Mouse (Mus musculus) testis, postnatal 14 days (tissue): Measurements from ENCODE around the gene Nlgn1.

Experiments
- DNase-seq: peaks from one replicate; pipeline ENCODE4 v3.0.0; 2021; ENCODE audit warnings: low spot score

The Nlgn1 gene

DNA sequence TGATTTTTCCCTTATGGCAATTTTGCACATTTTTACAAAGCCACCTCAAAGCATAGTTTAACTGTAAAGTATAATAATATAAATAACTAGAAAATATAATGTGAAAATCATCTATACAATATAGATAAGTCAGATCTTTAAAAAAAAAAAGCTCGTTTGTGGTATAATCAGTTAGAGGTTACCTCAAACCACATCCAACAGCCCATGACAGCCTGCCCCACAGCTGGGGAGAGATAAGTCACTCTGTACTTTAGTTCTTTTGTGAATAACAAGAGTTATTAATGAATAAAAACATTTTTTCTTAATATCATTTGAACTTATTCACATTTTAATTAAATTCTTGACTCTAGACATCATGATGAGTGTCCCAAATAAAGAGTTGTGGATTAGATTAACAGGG is 130.8 kb downstream of the Nlgn1 start:
- no peak for DNase-seq

- no peak for DNase-seq
Measured at GRCm38 (mm10) chr3:26194970-26195369, 137.3 kb downstream of the Nlgn1 start.

DNA sequence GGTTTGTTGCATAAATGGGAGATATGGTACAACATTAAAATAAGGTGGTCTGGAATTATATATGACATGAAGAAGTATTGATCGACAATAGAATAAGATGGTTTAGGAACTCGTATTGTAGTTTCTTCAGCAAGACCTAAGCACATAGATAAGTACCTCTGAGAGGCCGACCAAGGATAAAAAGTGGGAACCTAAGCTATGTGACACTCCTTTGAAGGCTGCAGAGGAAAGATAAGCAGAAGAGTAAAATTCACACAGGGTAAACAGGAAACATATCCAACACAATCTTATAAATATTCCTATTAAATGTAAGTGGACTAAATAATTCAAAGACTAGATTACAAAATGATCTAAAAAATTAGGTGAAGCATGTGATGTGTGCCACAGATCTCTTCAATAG is 151.2 kb downstream of the Nlgn1 start:
- no peak for DNase-seq

- DNase-seq: no peak
Measured at GRCm38 (mm10) chr3:26175371-26175770, 156.9 kb downstream of the Nlgn1 start.

DNA sequence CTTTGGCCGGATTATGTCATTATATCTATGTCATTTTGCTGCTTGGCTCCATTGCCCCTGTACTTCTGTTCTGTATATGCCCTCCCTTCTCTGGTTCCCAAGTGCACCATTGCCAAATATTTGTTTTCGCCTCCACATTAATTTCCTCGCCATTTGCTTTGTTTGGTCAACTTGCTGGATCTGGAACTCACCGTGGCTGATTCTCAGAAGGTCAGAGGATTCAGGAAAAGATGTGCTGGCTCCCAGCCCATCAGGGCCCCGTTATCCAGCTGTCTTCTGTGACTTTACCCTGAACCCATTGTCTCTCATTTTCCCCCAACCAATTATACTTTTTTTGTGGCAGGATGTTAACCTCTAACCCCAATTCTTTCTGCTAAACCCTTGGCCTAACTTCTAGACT is 158.0 kb downstream of the Nlgn1 start:
- DNase-seq: no peak

- DNase-seq: no peak
Measured at GRCm38 (mm10) chr3:26173613-26174012, 158.6 kb downstream of the Nlgn1 start.

DNA sequence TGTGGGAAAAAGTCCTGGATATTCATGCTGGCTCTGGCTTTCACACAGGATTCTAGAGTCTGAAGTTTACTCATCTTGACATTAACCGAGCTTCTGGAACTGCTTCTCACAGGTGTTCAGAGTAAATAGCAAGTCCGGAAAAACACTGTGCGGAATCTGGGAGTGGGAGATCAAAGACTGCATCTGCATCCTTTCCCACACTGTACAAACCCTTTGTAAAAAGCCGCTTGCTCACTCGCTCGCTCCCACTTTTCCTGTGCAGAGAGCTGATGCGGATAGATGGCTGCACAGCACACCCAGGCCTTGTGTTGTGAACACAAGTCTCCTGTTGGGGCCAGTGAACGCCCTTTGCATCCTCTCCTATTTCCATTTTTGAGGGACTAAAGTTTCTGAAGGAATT is 165.5 kb downstream of the Nlgn1 start:
- DNase-seq: no peak

DNA sequence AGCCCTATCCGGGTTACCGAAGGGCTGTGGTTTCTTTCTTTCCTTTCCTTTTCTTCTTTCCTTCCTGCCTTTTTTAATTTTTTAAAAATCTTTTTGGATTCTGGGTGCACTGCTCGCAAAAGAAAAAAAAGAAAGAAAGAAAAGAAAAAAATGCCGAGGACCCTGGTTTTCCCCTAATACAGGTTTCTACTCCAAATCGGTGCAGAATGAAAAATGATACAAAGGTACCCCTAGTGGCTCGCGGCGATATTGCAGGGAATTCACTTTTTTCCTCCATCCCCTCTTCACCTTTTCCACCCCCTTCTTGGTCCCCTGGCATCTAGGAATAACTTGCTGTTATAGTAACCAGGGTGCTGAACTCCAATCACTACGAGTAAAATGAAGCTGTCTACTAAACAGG is 178.5 kb downstream of the Nlgn1 start:
- DNase-seq: no peak

DNA sequence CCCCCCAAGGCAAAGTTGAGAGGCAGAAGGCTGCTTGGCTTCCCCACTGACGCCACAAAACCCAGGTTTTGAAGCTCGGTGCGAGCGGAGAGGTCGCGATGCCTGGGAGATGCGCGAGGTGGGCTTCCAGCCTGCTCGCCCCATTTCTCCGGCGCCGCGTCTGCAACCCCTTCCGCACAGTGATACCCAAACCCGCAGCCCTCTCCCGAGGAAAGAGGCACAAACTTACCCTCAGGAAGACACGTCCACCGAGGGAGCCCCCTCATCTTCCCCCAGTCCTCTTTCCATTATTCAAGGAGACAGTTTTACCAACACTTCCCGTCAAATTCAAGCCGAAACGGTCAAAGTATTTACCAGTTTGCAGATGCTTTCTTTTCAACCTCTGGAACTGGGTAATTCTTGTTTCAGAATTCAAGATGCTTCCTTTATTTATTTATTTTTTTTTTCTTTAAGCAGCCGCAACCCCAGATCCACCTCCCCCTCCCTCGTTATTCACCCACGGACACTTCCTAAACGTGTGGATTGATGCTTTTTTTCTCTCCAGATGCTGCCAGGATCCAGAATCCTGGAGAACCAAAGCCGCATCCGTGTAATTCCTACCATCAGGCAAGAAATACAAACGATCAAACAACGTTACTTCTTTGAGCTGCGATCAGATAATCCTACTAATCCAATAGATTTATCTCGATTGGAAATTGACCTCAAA is 179.1 kb downstream of the Nlgn1 start:
- peak; percentile 8 for DNase-seq

DNA sequence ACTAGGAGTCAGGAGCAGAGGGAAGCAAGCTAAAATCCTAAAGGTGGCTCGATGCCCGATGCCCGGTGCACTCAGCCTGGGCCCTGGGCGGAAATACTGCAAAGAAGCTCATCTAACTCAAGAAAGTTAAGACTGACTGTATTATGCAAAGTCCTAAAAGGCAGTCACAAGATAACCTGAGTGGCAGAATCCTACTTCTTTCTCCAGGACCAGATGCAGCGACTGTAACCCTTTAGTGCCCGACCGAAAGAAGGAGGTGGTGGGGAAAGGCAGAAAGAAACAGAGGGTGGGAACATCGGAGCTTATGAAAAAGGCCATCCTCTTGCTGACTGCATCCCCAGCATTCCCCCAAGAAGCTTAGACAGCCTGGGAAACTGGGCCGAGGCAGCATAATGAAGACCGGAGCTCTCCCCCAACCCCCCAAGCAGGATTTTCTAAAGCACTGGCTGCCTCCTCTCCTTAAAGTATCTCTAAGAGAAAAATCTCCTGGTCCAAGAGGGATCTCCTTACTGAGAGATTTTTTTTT is 179.7 kb downstream of the Nlgn1 start:
- DNase-seq: no peak

DNA sequence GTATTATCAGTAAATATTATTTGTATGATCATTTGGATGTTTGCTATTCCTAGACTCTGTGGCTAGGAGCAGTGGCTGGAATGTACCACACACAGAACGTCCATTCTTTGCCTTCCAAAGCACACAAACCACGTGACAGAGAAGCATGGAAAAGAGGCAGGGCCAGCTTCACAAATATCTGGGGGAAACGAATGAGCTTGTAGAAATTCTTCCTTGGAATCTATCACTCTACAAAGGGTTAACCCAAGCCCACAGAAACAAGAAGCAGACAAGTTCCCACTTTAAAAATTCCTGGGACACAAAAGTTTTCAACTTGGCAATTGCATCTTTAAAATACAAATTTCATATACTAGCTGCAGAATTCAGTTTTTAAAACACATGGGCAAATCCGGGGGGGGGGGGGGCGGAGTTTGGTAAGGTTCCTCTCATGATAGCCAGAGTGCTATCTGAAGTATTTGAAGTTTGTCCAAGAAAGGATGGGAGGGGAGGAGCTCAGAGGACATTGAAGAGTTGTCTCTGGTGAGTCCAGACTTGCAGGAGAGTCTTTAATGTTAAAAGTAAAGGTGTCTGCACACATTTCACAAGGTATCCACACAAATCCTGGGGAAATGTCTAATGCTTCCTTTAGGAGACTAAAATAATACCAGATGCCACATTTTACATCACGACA is 180.8 kb downstream of the Nlgn1 start:
- no peak for DNase-seq

GRCm38 (mm10) chr3:26146174-26146573 is 186.1 kb downstream of the Nlgn1 start:
- DNase-seq: no peak

DNA sequence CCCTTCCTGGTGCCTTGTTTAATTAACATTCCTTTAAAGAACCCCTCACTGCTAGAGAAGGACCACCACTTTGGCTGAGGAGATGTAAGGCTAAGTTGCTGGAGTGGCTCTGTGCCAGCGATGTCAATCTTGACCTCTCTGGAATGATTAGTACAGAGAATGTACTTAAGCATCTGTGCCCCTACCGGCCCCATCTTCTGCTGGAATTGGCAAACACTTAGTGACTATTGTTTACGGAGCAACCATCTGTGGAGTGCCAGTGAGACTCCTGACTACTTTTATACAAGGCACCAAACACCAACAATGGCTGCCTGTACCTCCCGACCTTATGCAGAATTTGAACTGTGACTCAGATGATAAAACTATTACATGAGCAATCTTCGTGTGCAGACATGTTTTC is 186.8 kb downstream of the Nlgn1 start:
- DNase-seq: no peak

- no peak for DNase-seq
Measured at GRCm38 (mm10) chr3:26141590-26141989, 190.7 kb downstream of the Nlgn1 start.

DNA sequence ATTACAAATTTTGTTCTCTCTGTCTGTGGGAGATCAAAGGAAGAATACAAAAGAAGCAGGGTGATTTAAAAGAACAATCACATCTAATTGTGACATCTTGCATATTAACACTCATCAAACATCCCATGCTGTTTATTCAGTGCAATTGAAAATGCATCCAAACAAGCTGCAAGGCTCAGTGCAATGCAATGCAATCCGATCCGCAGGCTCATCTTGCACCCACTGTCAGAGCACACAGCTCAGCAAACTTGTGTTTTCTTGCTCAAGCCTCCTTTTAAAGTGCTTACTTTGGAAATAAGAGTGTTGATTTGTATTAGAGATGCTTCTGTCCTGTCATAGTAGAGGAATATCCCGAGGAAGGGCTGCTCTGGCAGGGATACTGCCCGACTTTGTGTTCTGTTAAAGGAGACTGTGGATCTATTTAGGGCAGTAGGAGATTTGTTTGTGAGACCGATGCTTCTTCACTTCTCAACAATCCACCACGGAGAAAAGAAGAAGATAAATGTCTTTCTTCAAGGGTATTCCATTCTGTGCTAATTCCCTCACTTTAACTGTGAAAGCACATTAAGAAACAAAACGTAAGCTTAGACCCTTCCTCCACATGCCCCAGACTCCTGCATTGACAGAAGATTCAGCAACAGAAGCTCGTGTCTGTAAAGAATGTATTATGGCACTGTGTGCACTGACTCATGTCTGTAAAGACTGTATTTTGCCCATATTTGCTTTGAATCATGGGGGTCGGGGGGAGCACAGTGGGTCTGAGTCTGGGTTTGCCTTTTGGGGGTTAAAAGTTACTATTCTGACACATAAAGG is 197.2 kb downstream of the Nlgn1 start:
- no peak for DNase-seq

- DNase-seq: no peak
Measured at GRCm38 (mm10) chr3:26130919-26131318, 201.3 kb downstream of the Nlgn1 start.

DNA sequence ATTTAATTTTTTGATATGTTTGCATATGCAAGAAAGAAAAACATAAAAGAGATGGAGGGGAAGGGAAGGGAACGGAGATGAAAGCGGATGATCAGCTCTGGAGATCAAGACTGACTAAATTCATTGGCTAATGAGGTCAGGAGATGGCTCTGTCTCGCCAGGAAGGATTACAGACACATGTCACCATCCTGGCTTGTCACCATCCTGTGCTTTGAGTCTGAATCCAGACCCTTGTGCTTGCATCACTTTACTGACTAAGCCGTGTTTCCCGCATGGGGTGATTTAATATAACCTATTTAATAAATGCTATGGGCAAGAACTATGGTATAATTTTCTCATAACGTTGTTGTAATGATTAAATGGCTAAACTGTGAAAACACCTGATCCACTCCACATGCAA is 202.8 kb downstream of the Nlgn1 start:
- DNase-seq: no peak

DNA sequence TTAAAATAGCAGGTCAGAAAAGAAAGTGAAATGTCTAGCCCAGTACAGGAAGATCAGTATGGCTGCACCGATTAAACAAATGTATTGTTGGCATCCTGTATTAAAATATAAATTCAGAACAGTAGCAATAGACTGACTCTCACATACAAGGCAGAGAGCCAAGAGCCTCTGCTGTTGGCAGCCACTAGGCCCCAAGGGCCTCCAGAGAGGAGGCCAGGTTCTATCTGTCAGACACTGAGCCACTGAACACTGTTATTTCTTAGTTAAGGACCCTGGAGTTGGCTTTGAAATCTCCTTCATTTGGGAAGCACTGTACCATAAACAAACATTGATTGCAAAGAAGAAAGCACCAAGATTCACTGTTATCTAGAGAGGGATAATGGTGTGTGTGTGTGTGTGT is 215.2 kb downstream of the Nlgn1 start:
- DNase-seq: no peak

- DNase-seq: no peak
Measured at GRCm38 (mm10) chr3:26106361-26106760, 225.9 kb downstream of the Nlgn1 start.

DNA sequence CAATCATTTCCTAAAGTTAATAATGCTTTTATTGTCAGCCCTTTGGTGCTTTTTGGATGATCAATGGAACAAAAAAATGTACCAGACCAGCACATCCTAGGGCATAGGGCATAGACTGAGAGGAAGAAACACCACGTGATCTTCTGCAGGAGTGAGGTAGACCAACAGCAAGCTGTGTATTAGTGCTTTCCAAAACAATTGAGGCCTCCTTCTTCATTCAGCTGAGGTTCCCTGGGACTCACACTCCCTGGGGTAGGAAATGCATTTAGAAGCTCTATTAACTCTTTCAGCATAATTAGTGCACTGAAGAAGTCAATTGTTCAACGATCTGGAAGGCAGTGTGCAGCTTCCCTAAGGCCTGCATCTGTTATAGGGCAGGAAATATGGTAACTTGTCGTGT is 226.7 kb downstream of the Nlgn1 start:
- DNase-seq: no peak

GRCm38 (mm10) chr3:26102271-26102670 is 230.0 kb downstream of the Nlgn1 start:
- DNase-seq: no peak

- no peak for DNase-seq
Measured at GRCm38 (mm10) chr3:26095551-26095950, 236.7 kb downstream of the Nlgn1 start.

DNA sequence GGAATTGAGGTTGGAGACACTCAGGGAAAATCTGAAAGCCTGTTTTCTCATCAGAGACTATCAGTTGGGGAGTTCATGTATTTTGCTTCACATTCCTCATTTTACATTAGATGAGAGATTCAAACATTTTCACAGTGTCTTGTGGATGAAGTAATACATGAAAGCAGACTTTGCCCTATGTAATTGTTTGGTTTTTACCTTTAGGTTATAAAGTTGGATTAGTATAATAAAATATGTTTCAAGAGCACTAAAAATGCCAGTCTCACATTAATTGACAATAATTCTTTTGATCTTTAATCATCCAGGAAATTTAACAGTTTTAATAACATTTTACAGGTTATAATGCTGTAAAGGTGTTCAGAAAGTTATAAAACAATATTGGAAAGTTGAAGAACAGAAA is 262.9 kb downstream of the Nlgn1 start:
- no peak for DNase-seq
